11 mouse cellular contexts compared by ENCODE assay signal in genomic region chr1:152231717-152232202, GRCm38 (mm10).
DNase-seq lines count a peak whose midpoint lies in the region; ATAC-seq and TF ChIP-seq lines count a peak whose summit lies in the region.
"Had no signal": no experiment of that assay in that cellular context is flagged by ENCODE, and none has a peak within 500 bp of the region (broad histone marks: within the 10 kb centered on the region; RNA-seq: fewer than 3 reads in every experiment).

No protein-coding gene starts in this region.

- TF ChIP-seq CTCF in heart, postnatal 0 days (IDR thresholded peaks at IDR 0.05; ENCODE audit: low read depth): peak; percentile 40
- TF ChIP-seq CTCF in lung, adult 2 months (IDR thresholded peaks at IDR 0.05; ENCODE audit: insufficient read depth, low read length): 0 out of 2 replicates have a peak, but pooled peaks have one; percentile 15

- no peak for ATAC-seq in heart, postnatal 0 days (ENCODE audit: insufficient read depth, low read depth)
- no peak for ATAC-seq in monocyte, adult 5-6 weeks (replicated peaks; ENCODE audit: insufficient number of reproducible peaks, low FRiP score, low TSS enrichment, poor library complexity, severe bottlenecking)

- no peak overlapping the region for H3K4me2 ChIP-seq in heart, postnatal 0 days (ENCODE audit: low read depth, low read length)
- H3K4me2 ChIP-seq: heart, embryonic 13.5 days had no signal

- H3K27ac ChIP-seq in heart, postnatal 0 days (ENCODE audit: low read depth): no peak overlapping the region
- no peak overlapping the region for H3K27ac ChIP-seq in embryonic facial prominence, embryonic 10.5 days (replicated peaks)
- H3K27ac ChIP-seq: heart, embryonic 13.5 days; macrophage had no signal

- no peak overlapping the region for H3K9ac ChIP-seq in heart, postnatal 0 days (replicated peaks; ENCODE audit: low read depth, low read length)
- H3K9ac ChIP-seq: heart, embryonic 13.5 days had no signal

- TF ChIP-seq EP300 in heart, postnatal 0 days (IDR thresholded peaks at IDR 0.05; ENCODE audit: low read depth): no peak

- H3K4me3 ChIP-seq in heart, postnatal 0 days (ENCODE audit: low read depth, low read length): no peak overlapping the region
- no peak overlapping the region for H3K4me3 ChIP-seq in lung, adult 2 months (replicated peaks; ENCODE audit: extremely low read depth, low read depth, low read length)
- H3K4me3 ChIP-seq in embryonic facial prominence, embryonic 10.5 days: no peak overlapping the region
- H3K4me3 ChIP-seq: heart, embryonic 13.5 days had no signal

- no peaks in the 10 kb centered on the region for H3K27me3 ChIP-seq in heart, postnatal 0 days (ENCODE audit: control insufficient read depth, insufficient read depth, low read length)
- H3K27me3 ChIP-seq in embryonic facial prominence, embryonic 10.5 days (replicated peaks; ENCODE audit: low read depth, poor library complexity, severe bottlenecking): no peaks in the 10 kb centered on the region
- H3K27me3 ChIP-seq: heart, embryonic 13.5 days had no signal

- intact Hi-C loops in heart, postnatal 25 days (cut with DNase I): loop anchor here (10.0 kb wide), 1 partner anchor 133 kb away; no protein-coding TSS in a partner anchor

- 79% methylated on average over 11 of the region's 11 CpGs for WGBS in heart, postnatal 0 days
- WGBS in lung, adult 2 months: 51% methylated on average over 11 of the region's 11 CpGs
- 82% methylated on average over 11 of the region's 11 CpGs for WGBS in embryonic facial prominence, embryonic 10.5 days

- H3K9me3 ChIP-seq in heart, postnatal 0 days (replicated peaks; ENCODE audit: control insufficient read depth, low read length): no peaks in the 10 kb centered on the region
- no peaks in the 10 kb centered on the region for H3K9me3 ChIP-seq in embryonic facial prominence, embryonic 10.5 days

- H3K4me1 ChIP-seq in heart, postnatal 0 days (ENCODE audit: control insufficient read depth, insufficient read depth): no peaks in the 10 kb centered on the region
- no peaks in the 10 kb centered on the region for H3K4me1 ChIP-seq in lung, adult 2 months (ENCODE audit: control insufficient read depth, insufficient read depth, low read length)
- H3K4me1 ChIP-seq in embryonic facial prominence, embryonic 10.5 days: no peaks in the 10 kb centered on the region

- DNase-seq in heart, postnatal 0 days (ENCODE audit: low spot score): no peak
- DNase-seq in heart, postnatal 25 days (ENCODE audit: low spot score): no peak
- DNase-seq in lung, adult 2 months: no peak
- no peak for DNase-seq in lung, postnatal 4 days
- DNase-seq in T-cell, adult 2 months (ENCODE audit: low spot score): peak; percentile 12
- peak; percentile 17 for DNase-seq in lung, postnatal 14 days
- DNase-seq in embryonic facial prominence, embryonic 10.5 days (ENCODE audit: low spot score): no peak
- DNase-seq: kidney, postnatal 14 days had no signal

- H3K36me3 ChIP-seq in heart, postnatal 0 days (replicated peaks; ENCODE audit: control insufficient read depth, insufficient read depth, low read length): no peaks in the 10 kb centered on the region
- H3K36me3 ChIP-seq in embryonic facial prominence, embryonic 10.5 days (replicated peaks): no peaks in the 10 kb centered on the region
- H3K36me3 ChIP-seq: heart, embryonic 13.5 days had no signal

- TF ChIP-seq POLR2A in lung, adult 2 months (IDR thresholded peaks at IDR 0.05; ENCODE audit: borderline replicate concordance, extremely low read depth, low read depth, low read length): no peak

Comparison
In these comparisons a context has a peak if more than half of its experiments do, and no peak if none do; other contexts are left out.
1. DNase-seq: peak in T-cell, adult 2 months (single experiment) and lung, postnatal 14 days (single experiment); none in heart, postnatal 0 days (single experiment), heart, postnatal 25 days (single experiment), lung, adult 2 months (single experiment), lung, postnatal 4 days (0 of 2) and embryonic facial prominence, embryonic 10.5 days (single experiment).